Mouse (Mus musculus): Measurements from ENCODE around the gene Vwa7. TPM values are rescaled to one million over a fixed set of nuclear protein-coding genes. Genes with fewer than 3 reads are reported as not detected.
A peak's percentile ranks its signal among the peaks of the same experiment; 100 is the strongest.

The Vwa7 gene
- total and polyA plus RNA-seq, 3 experiments, result 0.60 to 3.5 (median 1.5) TPM

- ATAC-seq (ENCODE audit: extremely low read depth, insufficient number of reproducible peaks, low FRiP score, poor library complexity, severe bottlenecking) (no peak), DNase-seq (ENCODE audit: low spot score) (no peak)
- no peak overlapping the region for H3K4me3 ChIP-seq (ENCODE audit: low read depth, low read length)
- peaks cover 3% of the 10 kb centered on the region; the same call in 1 of the 2 replicates for H3K27me3 ChIP-seq (ENCODE audit: insufficient read depth, low read length)
- TF ChIP-seq POLR2AphosphoS5 (IDR thresholded peaks at IDR 0.05; ENCODE audit: insufficient replicate concordance, low read depth, low read length) (no peak), TAL1 (conservative IDR thresholded peaks at IDR 0.05; ENCODE audit: low read depth, low read length) (no peak)
- H3K9me3 ChIP-seq (replicated peaks), result no peaks in the 10 kb centered on the region
- H3K36me3 ChIP-seq (replicated peaks), result peaks cover 89% of the 10 kb centered on the region
- H3K4me1 ChIP-seq (ENCODE audit: insufficient read depth, low read depth, low read length), result peaks cover 79% of the 10 kb centered on the region
These were observed 8.9 kb upstream of the Vwa7 start for GRCm38 (mm10) chr17:35007387-35007991.

- ATAC-seq (ENCODE audit: extremely low read depth, insufficient number of reproducible peaks, low FRiP score, poor library complexity, severe bottlenecking) (no peak), DNase-seq (ENCODE audit: low spot score) (no peak)
- no peak overlapping the region for H3K4me3 ChIP-seq (ENCODE audit: low read depth, low read length)
- TF ChIP-seq TAL1 (conservative IDR thresholded peaks at IDR 0.05; ENCODE audit: low read depth, low read length), result no peak
- no peak for TF ChIP-seq POLR2AphosphoS5 (IDR thresholded peaks at IDR 0.05; ENCODE audit: insufficient replicate concordance, low read depth, low read length)
- no peak for TF ChIP-seq GATA2 (IDR thresholded peaks at IDR 0.05; ENCODE audit: borderline replicate concordance, low read depth, low read length)
- TF ChIP-seq GATA1 (IDR thresholded peaks at IDR 0.05; ENCODE audit: borderline replicate concordance, low read length), result no peak
- TF ChIP-seq CTCF (IDR thresholded peaks at IDR 0.05; ENCODE audit: low read depth, low read length), result no peak
- peaks cover 3% of the 10 kb centered on the region; the same call in 1 of the 2 replicates for H3K27me3 ChIP-seq (ENCODE audit: insufficient read depth, low read length)
- peaks cover 94% of the 10 kb centered on the region for H3K36me3 ChIP-seq (replicated peaks)
- H3K4me1 ChIP-seq (ENCODE audit: insufficient read depth, low read depth, low read length), result peaks cover 79% of the 10 kb centered on the region
- H3K9me3 ChIP-seq (replicated peaks), result no peaks in the 10 kb centered on the region
These were observed 6.8 kb upstream of the Vwa7 start for GRCm38 (mm10) chr17:35009586-35009985.

- Histone ChIP-seq H3K4me3 (ENCODE audit: low read depth, low read length) (no peak overlapping the region), H3K36me3 (replicated peaks) (peaks cover 98% of the 10 kb centered on the region), H3K9me3 (replicated peaks) (no peaks in the 10 kb centered on the region), H3K4me1 (ENCODE audit: insufficient read depth, low read depth, low read length) (peaks cover 84% of the 10 kb centered on the region), H3K27me3 (ENCODE audit: insufficient read depth, low read length) (no peaks in the 10 kb centered on the region; the same call in 1 of the 2 replicates)
- TF ChIP-seq POLR2AphosphoS5 (IDR thresholded peaks at IDR 0.05; ENCODE audit: insufficient replicate concordance, low read depth, low read length), result no peak
- TF ChIP-seq GATA2 (IDR thresholded peaks at IDR 0.05; ENCODE audit: borderline replicate concordance, low read depth, low read length), result no peak
- no peak for TF ChIP-seq GATA1 (IDR thresholded peaks at IDR 0.05; ENCODE audit: borderline replicate concordance, low read length)
- TF ChIP-seq CTCF (IDR thresholded peaks at IDR 0.05; ENCODE audit: low read depth, low read length), result no peak
- TF ChIP-seq TAL1 (conservative IDR thresholded peaks at IDR 0.05; ENCODE audit: low read depth, low read length), result no peak
- no peak for ATAC-seq (ENCODE audit: extremely low read depth, insufficient number of reproducible peaks, low FRiP score, poor library complexity, severe bottlenecking)
- DNase-seq (ENCODE audit: low spot score), result no peak
These were observed 4.9 kb upstream of the Vwa7 start for GRCm38 (mm10) chr17:35011440-35011839.

- TF ChIP-seq GATA1 (IDR thresholded peaks at IDR 0.05; ENCODE audit: borderline replicate concordance, low read length), result no peak
- no peak for TF ChIP-seq CTCF (IDR thresholded peaks at IDR 0.05; ENCODE audit: low read depth, low read length)
- TF ChIP-seq GATA2 (IDR thresholded peaks at IDR 0.05; ENCODE audit: borderline replicate concordance, low read depth, low read length), result no peak
- no peak for TF ChIP-seq POLR2AphosphoS5 (IDR thresholded peaks at IDR 0.05; ENCODE audit: insufficient replicate concordance, low read depth, low read length)
- no peak for TF ChIP-seq TAL1 (conservative IDR thresholded peaks at IDR 0.05; ENCODE audit: low read depth, low read length)
- no peak for DNase-seq (ENCODE audit: low spot score)
- Histone ChIP-seq H3K36me3 (replicated peaks) (peaks cover 99% of the 10 kb centered on the region), H3K9me3 (replicated peaks) (no peaks in the 10 kb centered on the region), H3K4me1 (ENCODE audit: insufficient read depth, low read depth, low read length) (peaks cover 88% of the 10 kb centered on the region), H3K27me3 (ENCODE audit: insufficient read depth, low read length) (no peaks in the 10 kb centered on the region; the same call in 1 of the 2 replicates), H3K4me3 (ENCODE audit: low read depth, low read length) (no peak overlapping the region)
- no peak for ATAC-seq (ENCODE audit: extremely low read depth, insufficient number of reproducible peaks, low FRiP score, poor library complexity, severe bottlenecking)
These were observed 3.9 kb upstream of the Vwa7 start for GRCm38 (mm10) chr17:35012430-35012829.

- no peaks in the 10 kb centered on the region for H3K9me3 ChIP-seq (replicated peaks)
- no peak overlapping the region for H3K4me3 ChIP-seq (ENCODE audit: low read depth, low read length)
- ATAC-seq (ENCODE audit: extremely low read depth, insufficient number of reproducible peaks, low FRiP score, poor library complexity, severe bottlenecking), result no peak
- TF ChIP-seq GATA2 (IDR thresholded peaks at IDR 0.05; ENCODE audit: borderline replicate concordance, low read depth, low read length), result no peak
- no peak for TF ChIP-seq POLR2AphosphoS5 (IDR thresholded peaks at IDR 0.05; ENCODE audit: insufficient replicate concordance, low read depth, low read length)
- TF ChIP-seq TAL1 (conservative IDR thresholded peaks at IDR 0.05; ENCODE audit: low read depth, low read length), result no peak
- TF ChIP-seq CTCF (IDR thresholded peaks at IDR 0.05; ENCODE audit: low read depth, low read length), result no peak
- TF ChIP-seq GATA1 (IDR thresholded peaks at IDR 0.05; ENCODE audit: borderline replicate concordance, low read length), result no peak
- H3K36me3 ChIP-seq (replicated peaks), result peaks cover 98% of the 10 kb centered on the region
- DNase-seq (ENCODE audit: low spot score), result no peak
- peaks cover 89% of the 10 kb centered on the region for H3K4me1 ChIP-seq (ENCODE audit: insufficient read depth, low read depth, low read length)
- H3K27me3 ChIP-seq (ENCODE audit: insufficient read depth, low read length), result no peaks in the 10 kb centered on the region; the same call in 1 of the 2 replicates
These were observed 3.2 kb upstream of the Vwa7 start for GRCm38 (mm10) chr17:35013221-35013620.

GRCm38 (mm10) chr17:35015296-35015695, 1.1 kb upstream of the Vwa7 start:
- no peak for ATAC-seq (ENCODE audit: extremely low read depth, insufficient number of reproducible peaks, low FRiP score, poor library complexity, severe bottlenecking)

More at GRCm38 (mm10) chr17:35015296-35015695, 1.1 kb upstream of the Vwa7 start:
- Histone ChIP-seq H3K36me3 (replicated peaks) (peaks cover 94% of the 10 kb centered on the region), H3K27me3 (ENCODE audit: insufficient read depth, low read length) (no peaks in the 10 kb centered on the region; the same call in 1 of the 2 replicates), H3K4me3 (ENCODE audit: low read depth, low read length) (peak overlapping the region; percentile 49; the same call in 1 of the 2 replicates), H3K9me3 (replicated peaks) (no peaks in the 10 kb centered on the region), H3K4me1 (ENCODE audit: insufficient read depth, low read depth, low read length) (peaks cover 94% of the 10 kb centered on the region)
- DNase-seq (ENCODE audit: low spot score), result no peak
- TF ChIP-seq GATA2 (IDR thresholded peaks at IDR 0.05; ENCODE audit: borderline replicate concordance, low read depth, low read length) (no peak), TAL1 (conservative IDR thresholded peaks at IDR 0.05; ENCODE audit: low read depth, low read length) (no peak), POLR2AphosphoS5 (IDR thresholded peaks at IDR 0.05; ENCODE audit: insufficient replicate concordance, low read depth, low read length) (no peak), CTCF (IDR thresholded peaks at IDR 0.05; ENCODE audit: low read depth, low read length) (no peak), GATA1 (IDR thresholded peaks at IDR 0.05; ENCODE audit: borderline replicate concordance, low read length) (no peak)
